Mouse (Mus musculus) CH12F3 (cell line): Measurements from ENCODE around the gene Olfr560.

Experiments used
- in situ Hi-C: fragments of 300-500 bp; cut with MboI; formaldehyde crosslinking; loops from 2 replicates; pipeline ENCODE4 v1.14.3; 2020; ENCODE audit warnings: low sequenced_read_pairs

Olfr560 gene

DNA sequence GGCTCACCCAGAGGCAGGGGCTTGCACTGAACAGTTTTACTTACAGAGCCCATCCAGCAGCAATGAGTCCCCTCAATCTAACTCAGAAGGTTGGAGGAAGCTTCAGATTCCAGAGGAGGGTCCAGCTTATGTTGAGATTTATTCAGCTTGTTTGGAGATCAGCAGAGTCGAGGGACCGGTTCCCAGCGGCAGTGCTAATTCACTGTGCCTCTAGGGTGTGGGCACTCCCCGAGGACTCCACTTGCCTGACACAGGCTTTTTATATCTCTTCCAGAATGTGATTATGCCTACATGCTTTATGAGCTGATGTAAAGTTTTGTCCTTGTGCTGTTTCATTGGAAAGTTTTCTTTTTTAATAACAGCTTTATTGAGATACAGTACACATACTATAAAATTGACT, at the start of gene Olfr560, which contains the start of gene Olfr78:
Olfr560 (minus strand) TSS at position 101 of the 400 bp plus-strand sequence.
Olfr78 (minus strand) TSS at position 206 of the 400 bp plus-strand sequence.
- in situ Hi-C loops = no loop called here

- in situ Hi-C loops = no loop called here
These were observed 44.0 kb upstream of the Olfr560 start, which contains the start of gene Olfr564 for GRCm38 (mm10) chr7:102803180-102803579. TSS of gene Olfr564 (plus strand) at chr7:102803480.

DNA sequence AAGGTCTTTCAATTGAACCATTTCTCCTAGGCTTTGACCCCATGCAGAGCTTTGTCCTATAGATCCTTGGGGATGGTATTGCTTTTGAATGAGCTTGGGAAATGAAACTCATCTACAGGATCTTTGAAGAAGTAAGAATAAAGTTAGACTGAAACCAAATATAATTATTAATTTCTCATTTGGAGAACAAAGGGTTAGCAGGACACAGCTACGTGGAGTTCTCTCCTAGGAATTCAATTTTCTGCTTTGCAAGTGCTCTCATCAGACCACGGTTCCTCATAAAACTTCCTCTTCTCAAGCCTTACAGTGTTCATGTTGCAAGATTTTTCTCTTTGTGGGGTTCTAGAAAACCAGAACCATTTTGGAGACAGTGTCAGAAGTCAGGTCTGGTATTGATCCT, 11.8 kb upstream of the Olfr560 start, which contains the start of gene Olfr561:
Olfr561 (plus strand) TSS at position 301 of the 400 bp plus-strand sequence.
- in situ Hi-C loops = no loop called here

- in situ Hi-C loops = no loop called here
These were observed 7.1 kb downstream of the Olfr560 start for GRCm38 (mm10) chr7:102752086-102752485.

DNA sequence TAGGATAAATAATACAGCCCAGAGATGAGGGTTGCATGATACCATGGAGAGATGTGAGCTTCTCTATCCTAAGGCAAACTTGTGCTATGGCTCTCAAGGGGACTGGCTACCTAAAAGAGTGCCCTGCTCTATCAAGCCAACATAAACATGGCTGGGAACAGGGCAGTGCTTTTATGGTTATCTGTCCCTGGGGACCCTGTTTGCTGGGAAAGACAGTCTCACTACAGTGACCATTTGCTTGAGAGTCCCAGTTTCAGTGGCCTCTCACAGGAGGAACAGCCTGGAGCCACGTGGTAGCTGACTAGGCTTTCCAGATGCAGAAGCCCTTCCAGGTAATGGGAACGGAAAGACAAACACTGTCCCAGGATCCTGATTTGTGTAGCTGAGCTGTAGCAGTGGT, 21.5 kb downstream of the Olfr560 start:
- in situ Hi-C loops = no loop called here

GRCm38 (mm10) chr7:102733793-102734192, 25.4 kb downstream of the Olfr560 start:
- in situ Hi-C loops = no loop called here

- in situ Hi-C loops = no loop called here
These were observed 31.8 kb downstream of the Olfr560 start, which contains the start of gene Olfr559 for GRCm38 (mm10) chr7:102727391-102727790. TSS of gene Olfr559 (minus strand) at chr7:102727491.

DNA sequence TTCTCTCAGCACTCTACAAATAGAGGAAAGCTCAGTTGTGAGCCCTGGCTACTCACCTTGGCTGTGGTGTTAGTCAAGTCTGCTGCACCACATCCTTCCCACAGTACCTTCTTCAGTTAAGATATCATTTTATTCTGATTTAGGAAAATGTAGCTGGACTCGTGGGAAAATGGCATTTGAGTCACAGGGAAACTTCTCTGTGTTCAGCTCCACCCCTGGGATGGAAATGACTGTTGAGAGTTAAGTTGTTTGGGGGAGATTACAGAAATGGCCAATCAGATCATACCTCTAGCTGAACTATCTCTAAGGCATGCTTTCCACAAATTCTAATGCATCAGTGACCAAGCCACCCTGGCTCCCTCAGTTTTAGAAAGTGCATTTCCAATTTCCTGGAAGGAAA, 40.2 kb downstream of the Olfr560 start, which contains the start of gene Olfr33:
Olfr33 (minus strand) TSS at position 101 of the 400 bp plus-strand sequence.
- in situ Hi-C loops = no loop called here

DNA sequence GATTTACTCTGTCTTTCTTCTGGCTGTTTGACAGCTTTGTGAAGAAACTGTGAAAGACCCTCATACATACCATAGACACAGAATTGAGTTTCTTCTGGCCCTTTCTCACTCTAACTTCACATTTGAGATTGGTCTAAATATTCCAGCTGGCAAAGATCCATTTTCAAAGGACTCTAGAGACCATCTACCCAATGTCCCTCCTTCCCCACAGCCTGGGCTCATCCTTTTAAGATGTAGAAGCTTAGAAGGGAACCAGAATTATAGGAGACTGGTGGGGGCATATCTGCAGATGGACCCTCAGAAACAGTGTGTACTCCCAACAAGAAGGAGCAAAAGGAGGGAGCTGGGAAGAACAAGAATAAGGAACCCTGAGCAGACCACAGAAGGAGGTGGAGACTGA, 57.3 kb downstream of the Olfr560 start, which contains the start of gene Olfr558:
Olfr558 (plus strand) TSS at position 301 of the 400 bp plus-strand sequence.
- in situ Hi-C loops = no loop called here
